Mouse (Mus musculus): ENCODE data around the gene Btg2.

DNA sequence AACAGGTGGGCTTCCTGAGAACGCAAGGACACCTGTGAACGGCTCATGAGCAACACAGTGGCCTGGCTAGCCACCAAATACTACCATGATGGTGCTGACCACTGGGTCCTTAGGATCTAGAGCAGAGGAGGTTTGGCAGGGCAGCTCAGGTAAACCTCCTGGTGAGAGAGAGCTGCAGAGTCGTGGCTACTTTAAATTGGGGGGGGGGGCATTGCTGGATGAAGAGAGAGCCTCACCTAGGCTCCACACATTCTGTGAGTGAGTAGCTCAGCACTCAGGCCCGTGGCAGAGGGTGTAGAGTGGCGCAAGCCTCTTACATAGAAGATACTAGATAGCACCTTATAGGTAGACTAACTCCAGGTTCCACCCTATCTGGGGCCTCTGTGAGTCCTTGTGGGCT is 21.5 kb upstream of the Btg2 start:
- no peak for TF ChIP-seq POLR2A (IDR thresholded peaks at IDR 0.05; ENCODE audit: borderline replicate concordance, insufficient read depth, low read length)
- TF ChIP-seq CTCF (IDR thresholded peaks at IDR 0.05; ENCODE audit: borderline replicate concordance, insufficient read depth, low read depth, low read length), result no peak

Measured in cerebellum, adult 2 months (tissue).